Mouse (Mus musculus) cerebellum, adult 2 months (tissue): ENCODE results near the gene Prkcb. TPM values are rescaled to one million over a fixed set of nuclear protein-coding genes. Genes with fewer than 3 reads are reported as not detected.
A peak's percentile ranks its signal among the peaks of the same experiment; 100 is the strongest.

Experiments used
- DNase-seq, 2 experiments: peaks; one replicate each; pipeline ENCODE4 v3.0.0; 2021
- H3K27ac ChIP-seq: fragments of 200-500 bp; 2 replicates; pipeline ENCODE4 v1.5.1; 2012; ENCODE audit warnings: low read length, control low read depth, inconsistent platforms; ENCODE audit not compliant: insufficient read depth
- H3K27me3 ChIP-seq: fragments of 200-500 bp; 2 replicates; pipeline ENCODE4 v1.6.1; 2012; ENCODE audit warnings: inconsistent platforms, mild to moderate bottlenecking, low read length, moderate library complexity; ENCODE audit not compliant: control insufficient read depth, insufficient read depth
- H3K4me1 ChIP-seq: fragments of 200-500 bp; 2 replicates; pipeline ENCODE4 v1.6.1; 2011; ENCODE audit warnings: low read length; ENCODE audit not compliant: control insufficient read depth, insufficient read depth
- H3K4me3 ChIP-seq: fragments of 200-500 bp; replicated peaks from 2 replicates; pipeline ENCODE3; 2011; ENCODE audit warnings: mild to moderate bottlenecking, low read depth, low read length, control low read depth; ENCODE audit not compliant: insufficient read depth
- CTCF ChIP-seq: fragments of 200-500 bp; IDR thresholded peaks from 2 replicates; pipeline ENCODE4 v1.5.1; 2011; ENCODE audit warnings: low read depth, mild to moderate bottlenecking, control low read depth, low read length, moderate library complexity, borderline replicate concordance; ENCODE audit not compliant: insufficient read depth
- POLR2A ChIP-seq: fragments of 200-500 bp; IDR thresholded peaks from 2 replicates; pipeline ENCODE4 v1.6.1; 2011; ENCODE audit warnings: low read length, control low read depth, borderline replicate concordance; ENCODE audit not compliant: insufficient read depth
- whole genome bisulfite sequencing: fragments of 180-500 bp; shearing (Covaris S2); methylation state at CpG from one replicate; pipeline ENCODE4 v1.1.7; 2018; 5-methylcytosine and 5-hydroxymethylcytosine counted together
- polyA plus RNA-seq: library from polyadenylated mRNA; depleted of rRNA; stranded (reverse); fragments of >200 nt; gene quantifications from 2 replicates; pipeline ENCODE4 v1.2.3, GENCODE M21; 2012

Prkcb gene
- polyA plus RNA-seq, 1 experiment: 311 TPM

DNA sequence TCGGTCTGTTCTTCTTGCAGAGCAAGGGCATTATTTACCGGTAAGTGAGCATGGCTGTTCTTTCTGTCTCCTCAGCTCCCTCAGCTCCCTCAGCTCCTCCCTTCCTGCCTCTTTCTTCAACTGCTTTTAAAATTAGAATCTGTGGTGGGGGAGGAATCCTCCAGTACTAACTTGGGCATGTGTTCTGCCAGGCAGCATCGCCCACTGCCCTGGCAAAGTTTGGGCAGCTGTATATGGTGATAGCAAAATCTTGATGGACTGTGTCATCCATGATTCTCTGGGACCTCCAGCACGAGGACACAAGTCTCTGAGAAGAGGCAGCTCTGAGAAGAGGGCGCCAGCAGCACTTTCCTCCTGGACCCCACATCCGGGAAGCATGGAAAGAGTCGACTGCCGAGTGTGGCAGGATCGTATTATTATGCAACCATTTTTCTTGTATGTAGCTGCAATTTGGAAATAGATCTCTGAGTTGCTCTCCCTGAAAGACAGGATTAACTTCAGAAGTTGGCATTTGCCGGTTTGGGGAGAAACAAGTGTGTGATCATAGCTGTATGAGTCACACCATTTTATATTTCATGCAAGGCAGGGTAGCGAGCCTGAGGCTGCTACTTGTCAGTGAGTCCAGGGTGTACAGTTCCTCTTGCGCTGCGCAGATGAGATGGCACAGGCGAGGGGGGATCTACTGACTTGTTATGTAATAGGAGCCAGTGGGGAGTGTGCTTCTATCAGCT is 296.0 kb downstream of the Prkcb start:
- H3K27me3 ChIP-seq: no peaks in the 10 kb centered on the region
- TF ChIP-seq CTCF (no peak), POLR2A (no peak)
- WGBS: 84% methylated on average over 14 of the region's 14 CpGs
- no peak for DNase-seq
- peaks cover 9% of the 10 kb centered on the region for H3K4me1 ChIP-seq
- no peak overlapping the region for H3K27ac ChIP-seq
- H3K4me3 ChIP-seq: no peak overlapping the region

- WGBS: 22% methylated on average over 10 of the region's 10 CpGs
- Histone ChIP-seq H3K27me3 (no peaks in the 10 kb centered on the region), H3K4me1 (peaks cover 19% of the 10 kb centered on the region), H3K27ac (no peak overlapping the region), H3K4me3 (no peak overlapping the region)
- DNase-seq: peak; percentile 34 to 40
- TF ChIP-seq POLR2A: no peak
- no peak for TF ChIP-seq CTCF
These were observed 307.3 kb downstream of the Prkcb start for GRCm38 (mm10) chr7:122595897-122596296.

GRCm38 (mm10) chr7:122596596-122597170 is 308.1 kb downstream of the Prkcb start:
- no peak overlapping the region for H3K4me3 ChIP-seq
- no peak for DNase-seq
- no peak overlapping the region for H3K27ac ChIP-seq
- H3K27me3 ChIP-seq: no peaks in the 10 kb centered on the region
- TF ChIP-seq POLR2A: no peak
- 82% methylated on average over 9 of the region's 9 CpGs for WGBS
- H3K4me1 ChIP-seq: peaks cover 19% of the 10 kb centered on the region

DNA sequence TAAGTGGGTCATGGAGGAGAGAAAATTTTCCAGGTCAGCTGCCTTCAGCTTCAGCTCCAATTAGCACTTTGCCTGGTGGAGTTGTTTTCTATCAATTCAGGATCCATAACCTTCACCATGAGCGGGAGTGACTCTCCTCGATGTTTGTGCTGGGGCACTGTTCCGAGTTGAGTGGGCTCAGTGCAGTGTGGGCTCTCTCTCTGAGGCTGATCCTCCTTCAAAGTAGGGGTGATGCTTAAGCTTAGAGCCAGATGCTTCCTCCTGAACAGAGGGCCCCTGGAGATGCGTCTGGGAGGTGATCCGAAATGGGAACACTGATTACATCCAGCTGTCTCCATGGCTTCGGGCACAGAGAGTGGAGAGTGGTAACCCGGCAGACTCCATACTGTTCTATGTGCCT is 308.8 kb downstream of the Prkcb start:
- Histone ChIP-seq H3K4me1 (peaks cover 19% of the 10 kb centered on the region), H3K27ac (no peak overlapping the region), H3K27me3 (no peaks in the 10 kb centered on the region), H3K4me3 (no peak overlapping the region)
- WGBS: 68% methylated on average over 7 of the region's 7 CpGs
- no peak for DNase-seq
- TF ChIP-seq POLR2A (no peak), CTCF (no peak)

GRCm38 (mm10) chr7:122600856-122601255 is 312.3 kb downstream of the Prkcb start:
- Histone ChIP-seq H3K4me3 (no peak overlapping the region), H3K4me1 (peaks cover 14% of the 10 kb centered on the region), H3K27me3 (no peaks in the 10 kb centered on the region), H3K27ac (no peak overlapping the region)
- DNase-seq: no peak
- 85% methylated on average over 7 of the region's 7 CpGs for WGBS
- TF ChIP-seq CTCF (no peak), POLR2A (no peak)

GRCm38 (mm10) chr7:122605066-122605465 is 316.5 kb downstream of the Prkcb start:
- no peak for TF ChIP-seq POLR2A
- TF ChIP-seq CTCF: no peak
- Histone ChIP-seq H3K4me3 (no peak overlapping the region), H3K27ac (no peak overlapping the region), H3K27me3 (no peaks in the 10 kb centered on the region), H3K4me1 (no peaks in the 10 kb centered on the region)
- 89% methylated on average over 5 of the region's 5 CpGs for WGBS
- no peak for DNase-seq

- H3K4me1 ChIP-seq: no peaks in the 10 kb centered on the region; the same call in 1 of the 2 replicates
- DNase-seq: no peak
- no peaks in the 10 kb centered on the region for H3K27me3 ChIP-seq
- WGBS: 75% methylated on average over 4 of the region's 4 CpGs
- no peak for TF ChIP-seq CTCF
- H3K27ac ChIP-seq: no peak overlapping the region
- H3K4me3 ChIP-seq: no peak overlapping the region
These were observed 320.9 kb downstream of the Prkcb start for GRCm38 (mm10) chr7:122609420-122609819.

DNA sequence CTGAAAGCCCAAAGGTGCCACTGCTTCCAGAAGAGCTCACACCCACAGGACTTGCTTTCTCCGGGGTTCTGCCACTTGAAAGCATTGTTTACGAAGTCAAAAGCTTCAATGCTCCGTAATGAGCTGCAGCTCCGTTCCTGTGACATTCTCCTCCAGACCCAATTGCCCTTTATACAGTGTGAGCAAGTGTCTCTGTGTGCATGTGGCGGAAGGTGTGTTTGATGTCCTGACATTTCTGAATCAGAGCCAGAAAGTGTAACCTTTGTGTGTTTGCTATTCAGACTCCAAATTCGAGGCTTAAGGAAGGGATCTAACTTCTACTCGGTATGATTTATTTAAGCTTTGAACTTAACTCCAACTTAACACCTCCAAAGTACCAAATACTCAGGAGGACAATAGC is 321.6 kb downstream of the Prkcb start:
- H3K27ac ChIP-seq: no peak overlapping the region

More for the DNA sequence above, 321.6 kb downstream of the Prkcb start:
- TF ChIP-seq CTCF: no peak
- H3K4me1 ChIP-seq: no peaks in the 10 kb centered on the region; the same call in 1 of the 2 replicates
- H3K27me3 ChIP-seq: no peaks in the 10 kb centered on the region
- 79% methylated on average over 7 of the region's 7 CpGs for WGBS
- H3K4me3 ChIP-seq: no peak overlapping the region
- DNase-seq: no peak
